Mouse (Mus musculus): Measurements from ENCODE around the gene Pla2g6. TPM values are rescaled to one million over a fixed set of nuclear protein-coding genes. Genes with fewer than 3 reads are reported as not detected.

Pla2g6 gene
- polyA plus RNA-seq (2014; fragmentation: Illumina TruSeq; extraction: RNeasy Lipid Tissue Mini Kit (QIAGEN cat#74804); ENCODE audit: low replicate concordance) = 0.22 TPM

GRCm38 (mm10) chr15:79328058-79328938 lies at the start of gene Pla2g6:
Pla2g6 (minus strand) TSS chr15:79328390.

GRCm38 (mm10) chr15:79346051-79346793 lies 18.0 kb upstream of the Pla2g6 start, which contains the start of gene Maff:
Maff (plus strand) TSS chr15:79346621.

GRCm38 (mm10) chr15:79285399-79285798 lies 42.8 kb downstream of the Pla2g6 start, which contains the start of gene Baiap2l2:
Baiap2l2 (minus strand) TSS chr15:79285537.

GRCm38 (mm10) chr15:79254661-79255060 lies 73.5 kb downstream of the Pla2g6 start, which contains the start of gene Slc16a8:
Slc16a8 (minus strand) TSS chr15:79254761.

Other genes starting within 250 kb of the Pla2g6 start
- 7.6 TPM for gene Micall1, start 219.5 kb downstream of the Pla2g6 start, polyA plus RNA-seq (2014; fragmentation: Illumina TruSeq; extraction: RNeasy Lipid Tissue Mini Kit (QIAGEN cat#74804); ENCODE audit: low replicate concordance)
- gene Polr2f, start 187.4 kb downstream of the Pla2g6 start, polyA plus RNA-seq (2014; fragmentation: Illumina TruSeq; extraction: RNeasy Lipid Tissue Mini Kit (QIAGEN cat#74804); ENCODE audit: low replicate concordance) = not detected
- not detected for gene 1700088E04Rik, start 187.1 kb downstream of the Pla2g6 start, polyA plus RNA-seq (2014; fragmentation: Illumina TruSeq; extraction: RNeasy Lipid Tissue Mini Kit (QIAGEN cat#74804); ENCODE audit: low replicate concordance)
- gene Sox10, start 163.2 kb downstream of the Pla2g6 start, polyA plus RNA-seq (2014; fragmentation: Illumina TruSeq; extraction: RNeasy Lipid Tissue Mini Kit (QIAGEN cat#74804); ENCODE audit: low replicate concordance) = not detected
- 9.0 TPM for gene Pick1, start 99.2 kb downstream of the Pla2g6 start, polyA plus RNA-seq (2014; fragmentation: Illumina TruSeq; extraction: RNeasy Lipid Tissue Mini Kit (QIAGEN cat#74804); ENCODE audit: low replicate concordance)
- 0.48 TPM for gene Gm49486, start 99.0 kb downstream of the Pla2g6 start, polyA plus RNA-seq (2014; fragmentation: Illumina TruSeq; extraction: RNeasy Lipid Tissue Mini Kit (QIAGEN cat#74804); ENCODE audit: low replicate concordance)
- not detected for gene Slc16a8, start 73.6 kb downstream of the Pla2g6 start, polyA plus RNA-seq (2014; fragmentation: Illumina TruSeq; extraction: RNeasy Lipid Tissue Mini Kit (QIAGEN cat#74804); ENCODE audit: low replicate concordance)
- gene Baiap2l2, start 42.9 kb downstream of the Pla2g6 start, polyA plus RNA-seq (2014; fragmentation: Illumina TruSeq; extraction: RNeasy Lipid Tissue Mini Kit (QIAGEN cat#74804); ENCODE audit: low replicate concordance) = 15.6 TPM
- 1.4 TPM for gene Maff, start 18.2 kb upstream of the Pla2g6 start, polyA plus RNA-seq (2014; fragmentation: Illumina TruSeq; extraction: RNeasy Lipid Tissue Mini Kit (QIAGEN cat#74804); ENCODE audit: low replicate concordance)
- gene Tmem184b, start 75.2 kb upstream of the Pla2g6 start, polyA plus RNA-seq (2014; fragmentation: Illumina TruSeq; extraction: RNeasy Lipid Tissue Mini Kit (QIAGEN cat#74804); ENCODE audit: low replicate concordance) = 5.6 TPM
- 4.5 TPM for gene Csnk1e, start 127.2 kb upstream of the Pla2g6 start, polyA plus RNA-seq (2014; fragmentation: Illumina TruSeq; extraction: RNeasy Lipid Tissue Mini Kit (QIAGEN cat#74804); ENCODE audit: low replicate concordance)
- gene Kcnj4, start 176.9 kb upstream of the Pla2g6 start, polyA plus RNA-seq (2014; fragmentation: Illumina TruSeq; extraction: RNeasy Lipid Tissue Mini Kit (QIAGEN cat#74804); ENCODE audit: low replicate concordance) = not detected
- gene Kdelr3, start 188.0 kb upstream of the Pla2g6 start, polyA plus RNA-seq (2014; fragmentation: Illumina TruSeq; extraction: RNeasy Lipid Tissue Mini Kit (QIAGEN cat#74804); ENCODE audit: low replicate concordance) = 6.1 TPM
- 274 TPM for gene Ddx17, start 218.4 kb upstream of the Pla2g6 start, polyA plus RNA-seq (2014; fragmentation: Illumina TruSeq; extraction: RNeasy Lipid Tissue Mini Kit (QIAGEN cat#74804); ENCODE audit: low replicate concordance)